Mouse (Mus musculus) ES-E14 (cell line): ENCODE results near the gene E2f6.

ENCODE experiments used
- HCFC1 ChIP-seq: IDR thresholded peaks from 2 replicates; pipeline ENCODE4 v1.6.1; 2012; ENCODE audit warnings: low read length, inconsistent platforms, borderline replicate concordance; ENCODE audit not compliant: insufficient read depth
- ZC3H11A ChIP-seq: IDR thresholded peaks from 2 replicates; pipeline ENCODE4 v1.6.1; 2012; ENCODE audit warnings: low read depth, mild to moderate bottlenecking, inconsistent platforms, low read length, borderline replicate concordance

DNA sequence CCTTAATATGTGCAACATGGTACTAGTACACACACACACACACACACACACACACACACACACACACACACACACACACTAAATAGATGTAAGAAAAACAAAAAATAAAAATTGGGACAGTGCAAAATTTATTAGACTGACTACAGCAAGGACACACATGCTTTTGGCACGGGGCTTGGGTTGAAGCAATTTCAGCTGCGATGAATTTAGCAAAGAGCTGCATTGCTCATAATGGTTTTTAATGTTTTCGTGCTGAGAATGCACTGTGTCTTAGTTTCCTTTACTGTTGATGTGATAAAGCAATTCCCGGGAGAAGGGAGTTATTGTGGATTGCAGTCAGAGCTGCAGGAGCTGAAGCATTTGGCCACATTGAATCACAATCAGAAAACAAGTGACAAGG lies 27.0 kb downstream of the E2f6 start:
- no peak for TF ChIP-seq HCFC1
- TF ChIP-seq ZC3H11A, result no peak
